Mouse (Mus musculus): ENCODE data around the gene Orm2. TPM values are rescaled to one million over a fixed set of nuclear protein-coding genes. Genes with fewer than 3 reads are reported as not detected.

The Orm2 gene
- polyA plus RNA-seq, 1 experiment from 2014 or later = not detected

DNA sequence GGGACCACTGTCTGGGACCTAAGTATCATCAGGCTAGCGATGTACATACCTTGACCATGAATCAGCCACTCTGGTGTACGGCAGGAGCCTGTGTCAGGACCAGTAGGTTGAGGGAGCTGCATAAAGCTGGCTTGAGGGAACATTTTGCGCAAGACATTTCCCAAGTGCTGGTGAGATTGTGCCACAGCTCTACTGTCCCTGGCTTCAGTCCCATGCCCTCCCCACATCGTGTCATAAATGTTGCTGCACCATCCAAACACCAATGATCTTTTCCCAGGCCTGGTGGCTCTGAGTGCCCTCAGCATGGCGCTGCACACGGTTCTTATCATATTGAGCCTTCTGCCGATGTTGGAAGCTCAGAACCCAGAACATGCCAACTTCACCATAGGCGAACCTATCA is 18.0 kb upstream of the Orm2 start, which contains the start of gene Orm1:
TSS of gene Orm1 (plus strand) at position 266 of the 400 bp plus-strand sequence.
- Histone ChIP-seq H3K4me3 (ENCODE audit: low read depth, low read length) (no peak within 1 kb of the TSS), H3K27ac (ENCODE audit: low read length) (no peak within 1 kb of the TSS), H3K4me1 (ENCODE audit: control insufficient read depth, low read depth, low read length) (no peaks in the 10 kb centered on the region), H3K4me2 (ENCODE audit: low read depth, low read length) (no peak within 1 kb of the TSS), H3K36me3 (ENCODE audit: control insufficient read depth, insufficient read depth) (no peaks in the 10 kb centered on the region), H3K9ac (ENCODE audit: low read depth, low read length) (no peak within 1 kb of the TSS), H3K9me3 (replicated peaks; ENCODE audit: control insufficient read depth, low read length) (no peaks in the 10 kb centered on the region), H3K27me3 (ENCODE audit: control insufficient read depth, insufficient read depth, low read depth, low read length) (no peaks in the 10 kb centered on the region)
- ATAC-seq (ENCODE audit: low read depth) = peak; percentile 24; the same call in 1 of the 2 replicates
- 58% methylated on average over 8 of the region's 8 CpGs for WGBS (ENCODE audit: insufficient replicate concordance)

DNA sequence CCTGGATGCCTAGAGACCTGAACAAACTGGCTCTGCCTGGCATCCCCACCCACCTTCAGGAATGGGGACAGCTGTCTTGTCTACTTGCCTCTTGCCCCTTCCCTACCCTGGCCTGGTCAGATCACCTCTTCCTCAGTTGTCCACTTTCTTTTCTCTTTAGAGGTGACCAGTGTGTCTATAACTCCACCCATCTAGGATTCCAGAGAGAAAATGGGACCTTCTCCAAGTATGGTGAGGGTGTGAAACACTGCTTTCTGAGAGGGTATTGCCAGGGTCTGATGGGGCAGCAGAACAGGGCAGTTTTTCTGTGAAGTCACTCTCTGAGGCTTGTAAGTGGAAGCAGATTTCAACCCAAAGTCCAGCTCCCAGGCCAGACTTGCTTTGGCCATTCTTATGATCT is 17.0 kb upstream of the Orm2 start:
- H3K36me3 ChIP-seq (ENCODE audit: control insufficient read depth, insufficient read depth) = no peaks in the 10 kb centered on the region
- H3K4me1 ChIP-seq (ENCODE audit: control insufficient read depth, low read depth, low read length) = no peaks in the 10 kb centered on the region
- no peak overlapping the region for H3K9ac ChIP-seq (ENCODE audit: low read depth, low read length)
- no peaks in the 10 kb centered on the region for H3K9me3 ChIP-seq (replicated peaks; ENCODE audit: control insufficient read depth, low read length)
- no peak overlapping the region for H3K27ac ChIP-seq (ENCODE audit: low read length)
- ATAC-seq (ENCODE audit: low read depth) = no peak
- no peak overlapping the region for H3K4me2 ChIP-seq (ENCODE audit: low read depth, low read length)
- no peak overlapping the region for H3K4me3 ChIP-seq (ENCODE audit: low read depth, low read length)
- H3K27me3 ChIP-seq (ENCODE audit: control insufficient read depth, insufficient read depth, low read depth, low read length) = no peaks in the 10 kb centered on the region

DNA sequence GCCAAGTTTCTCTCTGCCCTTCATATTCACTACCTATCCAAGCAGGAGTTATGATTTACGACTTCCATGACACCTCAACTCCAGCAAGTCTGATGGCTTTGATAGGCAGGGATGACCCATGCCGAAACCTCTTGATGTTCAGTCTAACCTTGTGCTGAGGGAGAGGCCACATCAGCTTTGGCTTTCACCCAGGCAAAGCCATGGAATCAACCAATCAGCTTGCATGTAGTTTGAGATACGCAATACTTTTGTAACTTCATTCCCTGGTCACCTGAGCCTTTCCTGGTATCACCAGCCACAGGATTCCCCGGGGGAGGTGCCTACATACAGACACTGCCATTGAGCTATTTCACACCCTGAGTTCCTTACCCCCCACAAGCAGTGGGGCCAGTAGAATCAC is 15.6 kb upstream of the Orm2 start:
- ATAC-seq (ENCODE audit: low read depth) = no peak
- Histone ChIP-seq H3K9ac (ENCODE audit: low read depth, low read length) (no peak overlapping the region), H3K27me3 (ENCODE audit: control insufficient read depth, insufficient read depth, low read depth, low read length) (no peaks in the 10 kb centered on the region), H3K27ac (ENCODE audit: low read length) (no peak overlapping the region), H3K36me3 (ENCODE audit: control insufficient read depth, insufficient read depth) (no peaks in the 10 kb centered on the region), H3K4me2 (ENCODE audit: low read depth, low read length) (no peak overlapping the region), H3K4me1 (ENCODE audit: control insufficient read depth, low read depth, low read length) (no peaks in the 10 kb centered on the region), H3K9me3 (replicated peaks; ENCODE audit: control insufficient read depth, low read length) (no peaks in the 10 kb centered on the region), H3K4me3 (ENCODE audit: low read depth, low read length) (no peak overlapping the region)
- WGBS (ENCODE audit: insufficient replicate concordance) = 56% methylated on average over 4 of the region's 4 CpGs

DNA sequence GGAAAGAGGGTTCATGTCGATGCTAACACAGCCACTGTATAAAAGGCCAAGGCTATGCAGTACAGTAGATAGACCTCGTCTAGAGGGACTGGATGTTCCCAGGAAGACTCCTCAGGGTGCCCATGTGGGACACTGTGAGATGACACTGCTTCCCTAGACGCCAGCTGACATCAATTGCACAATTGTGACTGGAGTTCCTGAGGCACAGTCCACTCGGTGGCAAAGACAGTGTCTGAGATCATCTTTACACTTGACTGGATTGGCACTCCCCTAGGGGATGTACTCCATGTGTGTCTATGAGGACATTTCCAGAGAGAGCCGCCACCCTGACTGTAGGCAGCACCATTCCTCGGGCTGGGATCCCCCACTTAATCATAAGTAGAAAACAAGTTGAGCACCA is 13.7 kb upstream of the Orm2 start:
- Histone ChIP-seq H3K4me2 (ENCODE audit: low read depth, low read length) (no peak overlapping the region), H3K4me3 (ENCODE audit: low read depth, low read length) (no peak overlapping the region), H3K9me3 (replicated peaks; ENCODE audit: control insufficient read depth, low read length) (no peaks in the 10 kb centered on the region), H3K36me3 (ENCODE audit: control insufficient read depth, insufficient read depth) (no peaks in the 10 kb centered on the region), H3K9ac (ENCODE audit: low read depth, low read length) (no peak overlapping the region), H3K4me1 (ENCODE audit: control insufficient read depth, low read depth, low read length) (no peaks in the 10 kb centered on the region), H3K27me3 (ENCODE audit: control insufficient read depth, insufficient read depth, low read depth, low read length) (no peaks in the 10 kb centered on the region), H3K27ac (ENCODE audit: low read length) (no peak overlapping the region)
- 45% methylated on average over 6 of the region's 6 CpGs for WGBS (ENCODE audit: insufficient replicate concordance)
- ATAC-seq (ENCODE audit: low read depth) = no peak

DNA sequence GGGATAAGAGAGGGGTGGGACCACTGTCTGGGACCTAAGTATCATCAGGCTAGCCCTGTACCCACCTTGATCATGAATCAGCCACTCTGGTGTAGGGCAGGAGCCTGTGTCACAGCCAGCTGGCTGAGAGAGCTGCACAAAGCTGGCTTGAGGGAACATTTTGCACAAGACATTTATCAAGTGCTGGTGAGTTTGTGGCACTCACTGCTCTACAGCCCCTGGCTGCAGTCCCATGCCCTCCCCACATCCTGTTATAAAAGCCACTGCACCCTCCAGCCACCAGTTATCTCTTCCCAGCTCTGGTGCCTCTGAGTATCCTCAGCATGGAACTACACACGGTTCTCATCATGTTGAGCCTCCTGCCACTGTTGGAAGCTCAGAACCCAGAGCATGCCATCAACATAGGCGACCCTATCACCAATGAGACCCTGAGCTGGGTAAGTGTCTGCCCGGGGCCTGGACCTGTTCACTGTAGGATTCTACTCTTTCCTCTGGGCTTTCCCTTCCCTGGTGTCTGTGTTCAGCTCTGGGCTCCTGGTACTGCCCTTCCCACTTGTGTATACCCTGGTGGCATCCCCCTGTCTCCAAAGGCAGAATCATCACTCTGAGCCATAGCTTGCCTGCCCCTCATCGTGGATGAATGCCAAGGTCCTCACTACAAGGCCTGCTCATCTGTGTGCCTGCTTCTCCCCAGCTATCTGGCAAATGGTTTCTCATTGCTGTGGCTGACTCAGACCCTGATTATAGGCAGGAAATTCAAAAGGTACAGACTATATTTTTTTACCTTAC is 6.2 kb upstream of the Orm2 start, which contains the start of gene Orm3:
TSS of gene Orm3 (plus strand) at position 286 of the 789 bp plus-strand sequence.
- no peak within 1 kb of the TSS for H3K4me2 ChIP-seq (ENCODE audit: low read depth, low read length)
- H3K9ac ChIP-seq (ENCODE audit: low read depth, low read length) = no peak within 1 kb of the TSS
- H3K4me3 ChIP-seq (ENCODE audit: low read depth, low read length) = no peak within 1 kb of the TSS
- no peaks in the 10 kb centered on the region for H3K4me1 ChIP-seq (ENCODE audit: control insufficient read depth, low read depth, low read length)
- no peaks in the 10 kb centered on the region for H3K27me3 ChIP-seq (ENCODE audit: control insufficient read depth, insufficient read depth, low read depth, low read length)
- H3K27ac ChIP-seq (ENCODE audit: low read length) = no peak within 1 kb of the TSS
- no peak for ATAC-seq (ENCODE audit: low read depth)
- WGBS (ENCODE audit: insufficient replicate concordance) = 30% methylated on average over 4 of the region's 4 CpGs
- H3K9me3 ChIP-seq (replicated peaks; ENCODE audit: control insufficient read depth, low read length) = no peaks in the 10 kb centered on the region
- no peaks in the 10 kb centered on the region for H3K36me3 ChIP-seq (ENCODE audit: control insufficient read depth, insufficient read depth)

DNA sequence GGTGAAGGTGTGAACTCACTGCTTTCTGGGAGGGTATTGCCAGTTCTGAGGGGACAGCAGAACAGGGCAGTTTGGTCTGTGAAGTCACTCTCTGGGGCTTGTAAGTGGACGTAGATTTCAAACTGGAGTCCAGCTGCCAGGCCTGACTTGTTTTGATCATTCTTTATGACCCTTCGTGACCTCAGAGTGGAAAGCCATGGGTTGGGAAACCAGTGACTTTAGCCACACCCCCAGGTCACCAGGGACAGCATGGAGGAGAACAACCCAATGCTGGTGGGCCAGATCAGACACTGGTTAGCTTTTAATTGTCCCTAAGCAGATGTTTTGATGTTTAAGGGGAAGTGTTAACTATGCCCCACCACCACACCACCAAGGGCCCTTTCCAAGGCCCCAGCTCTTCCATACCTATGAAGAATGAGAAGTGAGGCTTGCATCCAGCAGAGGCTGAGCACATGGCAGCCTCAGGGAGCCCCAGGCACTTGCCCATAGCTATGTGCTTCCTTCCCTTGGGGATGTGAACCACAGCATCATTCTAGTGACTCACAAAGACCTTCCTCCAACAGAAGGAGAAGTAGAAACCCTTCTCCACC is 5.2 kb upstream of the Orm2 start:
- ATAC-seq (ENCODE audit: low read depth) = peak; percentile 57
- 36% methylated on average over 2 of the region's 2 CpGs for WGBS (ENCODE audit: insufficient replicate concordance)

DNA sequence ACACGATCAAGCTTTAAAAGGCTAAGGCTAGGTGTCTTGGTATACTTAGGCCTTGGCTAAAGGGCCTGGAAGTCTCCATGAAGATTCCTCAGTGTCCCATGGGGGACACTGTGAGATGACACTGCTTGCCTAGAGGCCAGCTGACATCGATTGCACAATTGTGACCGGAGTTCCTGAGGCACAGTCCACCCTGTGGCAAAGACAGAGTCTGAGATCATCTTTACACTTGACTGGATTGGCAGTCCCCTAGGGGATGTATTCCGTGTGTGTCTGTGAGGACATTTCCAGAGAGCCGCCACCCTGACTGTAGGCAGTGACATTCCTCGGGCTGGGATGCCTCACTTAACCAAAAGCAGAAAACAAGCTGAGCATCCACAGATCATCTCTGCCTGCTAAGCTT is 2.4 kb upstream of the Orm2 start:
- WGBS (ENCODE audit: insufficient replicate concordance) = 52% methylated on average over 6 of the region's 6 CpGs
- H3K4me3 ChIP-seq (ENCODE audit: low read depth, low read length) = no peak overlapping the region
- no peaks in the 10 kb centered on the region for H3K36me3 ChIP-seq (ENCODE audit: control insufficient read depth, insufficient read depth)
- no peaks in the 10 kb centered on the region for H3K9me3 ChIP-seq (replicated peaks; ENCODE audit: control insufficient read depth, low read length)
- H3K27me3 ChIP-seq (ENCODE audit: control insufficient read depth, insufficient read depth, low read depth, low read length) = no peaks in the 10 kb centered on the region
- H3K27ac ChIP-seq (ENCODE audit: low read length) = no peak overlapping the region
- H3K9ac ChIP-seq (ENCODE audit: low read depth, low read length) = no peak overlapping the region
- H3K4me1 ChIP-seq (ENCODE audit: control insufficient read depth, low read depth, low read length) = no peaks in the 10 kb centered on the region
- H3K4me2 ChIP-seq (ENCODE audit: low read depth, low read length) = no peak overlapping the region
- ATAC-seq (ENCODE audit: low read depth) = peak; percentile 69

More for the DNA sequence above, 5.2 kb upstream of the Orm2 start:
- H3K27me3 ChIP-seq (ENCODE audit: control insufficient read depth, insufficient read depth, low read depth, low read length) = no peaks in the 10 kb centered on the region
- no peak overlapping the region for H3K4me2 ChIP-seq (ENCODE audit: low read depth, low read length)
- H3K9me3 ChIP-seq (replicated peaks; ENCODE audit: control insufficient read depth, low read length) = no peaks in the 10 kb centered on the region
- H3K36me3 ChIP-seq (ENCODE audit: control insufficient read depth, insufficient read depth) = no peaks in the 10 kb centered on the region
- no peak overlapping the region for H3K27ac ChIP-seq (ENCODE audit: low read length)
- no peak overlapping the region for H3K9ac ChIP-seq (ENCODE audit: low read depth, low read length)
- no peak overlapping the region for H3K4me3 ChIP-seq (ENCODE audit: low read depth, low read length)
- H3K4me1 ChIP-seq (ENCODE audit: control insufficient read depth, low read depth, low read length) = no peaks in the 10 kb centered on the region

DNA sequence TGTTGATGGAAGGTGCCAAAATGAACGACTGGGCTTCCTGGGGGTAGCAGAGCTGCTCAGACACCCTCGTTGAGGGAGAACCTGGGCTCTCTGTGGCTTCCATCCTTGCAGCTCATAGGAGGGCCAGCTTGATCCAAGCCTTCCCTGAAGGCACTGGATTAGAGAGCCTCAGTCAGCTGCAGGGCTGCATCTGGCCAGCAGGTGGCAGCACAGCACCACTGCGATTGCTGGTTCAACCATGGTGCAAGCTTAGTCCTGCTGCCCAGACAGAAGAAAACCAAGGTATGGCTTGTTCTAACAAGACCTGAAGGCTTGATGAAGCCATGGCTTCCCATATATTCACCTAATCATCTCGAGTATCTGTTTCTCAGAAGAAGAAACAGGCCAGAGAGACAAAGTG is 6.3 kb downstream of the Orm2 start:
- Histone ChIP-seq H3K27me3 (ENCODE audit: control insufficient read depth, insufficient read depth, low read depth, low read length) (no peaks in the 10 kb centered on the region), H3K27ac (ENCODE audit: low read length) (no peak overlapping the region), H3K9me3 (replicated peaks; ENCODE audit: control insufficient read depth, low read length) (no peaks in the 10 kb centered on the region), H3K4me1 (ENCODE audit: control insufficient read depth, low read depth, low read length) (peaks cover 18% of the 10 kb centered on the region), H3K4me2 (ENCODE audit: low read depth, low read length) (no peak overlapping the region), H3K9ac (ENCODE audit: low read depth, low read length) (no peak overlapping the region), H3K4me3 (ENCODE audit: low read depth, low read length) (no peak overlapping the region), H3K36me3 (ENCODE audit: control insufficient read depth, insufficient read depth) (peaks cover 4% of the 10 kb centered on the region; the same call in 1 of the 2 replicates)
- ATAC-seq (ENCODE audit: low read depth) = 0 out of 2 replicates have a peak, but pooled peaks have one; percentile 17
- WGBS (ENCODE audit: insufficient replicate concordance) = 10% methylated on average over 4 of the region's 4 CpGs

DNA sequence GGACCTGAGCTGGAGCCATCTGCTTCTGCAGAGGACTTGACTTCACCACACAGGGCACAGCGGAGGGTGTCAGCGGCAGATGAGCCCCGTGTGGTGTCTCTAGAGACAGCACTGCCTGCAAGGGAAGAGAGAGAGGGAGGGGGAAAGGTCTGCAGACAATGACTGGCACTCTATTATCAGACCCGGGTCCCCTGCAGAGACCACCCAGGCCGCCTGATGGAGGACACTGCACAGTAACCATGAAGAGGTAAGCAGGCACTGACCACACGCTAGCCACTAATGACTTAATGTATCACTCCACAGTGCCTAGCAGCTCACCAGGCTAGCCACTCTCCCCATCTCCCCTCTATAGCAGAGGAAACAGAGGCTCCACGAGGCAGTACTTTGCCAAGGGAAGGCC is 8.6 kb downstream of the Orm2 start:
- Histone ChIP-seq H3K9ac (ENCODE audit: low read depth, low read length) (no peak overlapping the region), H3K4me1 (ENCODE audit: control insufficient read depth, low read depth, low read length) (peaks cover 41% of the 10 kb centered on the region), H3K4me2 (ENCODE audit: low read depth, low read length) (no peak overlapping the region), H3K4me3 (ENCODE audit: low read depth, low read length) (no peak overlapping the region), H3K27ac (ENCODE audit: low read length) (no peak overlapping the region; the same call in 1 of the 2 replicates), H3K36me3 (ENCODE audit: control insufficient read depth, insufficient read depth) (peaks cover 4% of the 10 kb centered on the region; the same call in 1 of the 2 replicates), H3K9me3 (replicated peaks; ENCODE audit: control insufficient read depth, low read length) (no peaks in the 10 kb centered on the region), H3K27me3 (ENCODE audit: control insufficient read depth, insufficient read depth, low read depth, low read length) (no peaks in the 10 kb centered on the region)
- no peak for ATAC-seq (ENCODE audit: low read depth)
- WGBS (ENCODE audit: insufficient replicate concordance) = 65% methylated on average over 7 of the region's 7 CpGs
